Mouse (Mus musculus) gastrocnemius, adult 8-10 months (tissue): Measurements from ENCODE around the gene Tmem263. TPM values are rescaled to one million over a fixed set of nuclear protein-coding genes. Genes with fewer than 3 reads are reported as not detected.
A peak's percentile ranks its signal among the peaks of the same experiment; 100 is the strongest.

ENCODE experiments used
- DNase-seq, 2 experiments: peaks; one replicate each; pipeline ENCODE4 v3.0.0; 2022; ENCODE audit warnings: low spot score in 2 of 2
- total RNA-seq, 4 experiments: library from RNA; stranded (reverse); gene quantifications; 2 replicates each; pipeline ENCODE4 v1.2.4; 2022

Tmem263 gene
- 10 to 100 TPM in 2 of 4 experiments, 1 to 10 TPM in 2; 8.4 to 11.2 (median 9.9) TPM for total RNA-seq

GRCm38 (mm10) chr10:85102247-85103084 lies at the start of gene Tmem263, which contains the start of gene Fhl4:
Gene Tmem263, plus strand, starts transcription at chr10:85102627.
Gene Fhl4, minus strand, starts transcription at chr10:85102495.
- DNase-seq: peak; percentile 50 to 70

- DNase-seq: no peak
Measured at GRCm38 (mm10) chr10:85054876-85055275, 47.6 kb upstream of the Tmem263 start.

GRCm38 (mm10) chr10:85071605-85072152 lies 30.7 kb upstream of the Tmem263 start:
- DNase-seq: no peak

GRCm38 (mm10) chr10:85101841-85102240 lies 586 bp upstream of the Tmem263 start:
- no peak for DNase-seq

GRCm38 (mm10) chr10:85103085-85103885 lies 858 bp downstream of the Tmem263 start:
- no peak for DNase-seq

- DNase-seq: no peak
Measured at GRCm38 (mm10) chr10:85114409-85114808, 12.0 kb downstream of the Tmem263 start.

- DNase-seq: no peak
Measured at GRCm38 (mm10) chr10:85125184-85125583, 22.8 kb downstream of the Tmem263 start.

GRCm38 (mm10) chr10:85127395-85128287 lies 25.2 kb downstream of the Tmem263 start, which contains the start of gene Mterf2:
Gene Mterf2, minus strand, starts transcription at chr10:85128027.
- peak; percentile 92 to 97 for DNase-seq

GRCm38 (mm10) chr10:85128453-85128852 lies 26.0 kb downstream of the Tmem263 start:
- DNase-seq: no peak

GRCm38 (mm10) chr10:85136573-85136972 lies 34.1 kb downstream of the Tmem263 start:
- DNase-seq: no peak

- no peak for DNase-seq
Measured at GRCm38 (mm10) chr10:85141465-85141864, 39.0 kb downstream of the Tmem263 start.

- DNase-seq: no peak
Measured at GRCm38 (mm10) chr10:85146282-85146681, 43.9 kb downstream of the Tmem263 start.

GRCm38 (mm10) chr10:85149226-85149625 lies 46.8 kb downstream of the Tmem263 start:
- DNase-seq: no peak

- peak; percentile 10 to 17 for DNase-seq
Measured at GRCm38 (mm10) chr10:85154195-85154594, 51.8 kb downstream of the Tmem263 start.

- no peak for DNase-seq
Measured at GRCm38 (mm10) chr10:85157451-85157850, 55.0 kb downstream of the Tmem263 start.

GRCm38 (mm10) chr10:85159989-85160619 lies 57.7 kb downstream of the Tmem263 start:
- DNase-seq: no peak

GRCm38 (mm10) chr10:85161745-85162351 lies 59.4 kb downstream of the Tmem263 start:
- no peak for DNase-seq

- DNase-seq: no peak
Measured at GRCm38 (mm10) chr10:85164791-85165190, 62.4 kb downstream of the Tmem263 start.

GRCm38 (mm10) chr10:85165306-85165705 lies 62.9 kb downstream of the Tmem263 start:
- DNase-seq: no peak
